Mouse (Mus musculus) heart, embryonic 16.5 days (tissue): ENCODE data around the gene Agpat3. TPM values are rescaled to one million over a fixed set of nuclear protein-coding genes. Genes with fewer than 3 reads are reported as not detected.

ENCODE experiments used
- ATAC-seq: fragments of 200-750 bp; cut with Nextera tagmentation; replicated peaks from 2 replicates; pipeline ENCODE4 v1.8.0; 2017; ENCODE audit warnings: moderate number of reproducible peaks; ENCODE audit not compliant: insufficient read depth, low FRiP score; ENCODE audit errors: extremely low read depth
- H3K27ac ChIP-seq: fragments of 300-500 bp; sonication (generic); 2 replicates; pipeline ENCODE4 v1.5.1; 2014; ENCODE audit warnings: mild to moderate bottlenecking, low read length, control low read depth, moderate library complexity
- H3K27me3 ChIP-seq: fragments of 300-500 bp; sonication (generic); 2 replicates; pipeline ENCODE4 v1.6.1; 2014; ENCODE audit warnings: low read length, mixed read lengths; ENCODE audit not compliant: control insufficient read depth, insufficient read depth
- H3K36me3 ChIP-seq: fragments of 300-500 bp; sonication (generic); 2 replicates; pipeline ENCODE4 v1.6.1; 2014; ENCODE audit not compliant: control insufficient read depth, insufficient read depth
- H3K4me1 ChIP-seq: fragments of 300-500 bp; sonication (generic); 2 replicates; pipeline ENCODE4 v1.6.1; 2014; ENCODE audit warnings: low read length, mixed read lengths; ENCODE audit not compliant: control insufficient read depth, insufficient read depth
- H3K4me2 ChIP-seq: fragments of 300-500 bp; sonication (generic); 2 replicates; pipeline ENCODE4 v1.6.1; 2014; ENCODE audit warnings: low read depth, mild to moderate bottlenecking, control low read depth, low read length
- H3K4me3 ChIP-seq: fragments of 300-500 bp; sonication (generic); 2 replicates; pipeline ENCODE4 v1.5.1; 2014; ENCODE audit warnings: mild to moderate bottlenecking, control low read depth, low read length
- H3K9ac ChIP-seq: fragments of 300-500 bp; sonication (generic); 2 replicates; pipeline ENCODE4 v1.6.1; 2014; ENCODE audit warnings: low read length, control low read depth
- H3K9me3 ChIP-seq: fragments of 300-500 bp; sonication (generic); replicated peaks from 2 replicates; pipeline ENCODE4 v1.6.1; 2016; ENCODE audit warnings: low read length; ENCODE audit not compliant: control insufficient read depth
- WGBS: fragments of 180-500 bp; shearing (Covaris S2); extraction: QIAGEN DNeasy Blood & Tissue Kit; methylation state at CpG from one replicate; pipeline ENCODE4 v1.1.7; 2014; 5-methylcytosine and 5-hydroxymethylcytosine counted together
- polyA plus RNA-seq: library from polyadenylated mRNA; unstranded; fragments of >200 nt; fragmentation: Nextera tagmentation; extraction: Ambion mirVana; gene quantifications from 2 replicates; pipeline ENCODE4 v1.2.1, GENCODE M21; 2015

Agpat3 gene
- polyA plus RNA-seq, 1 experiment from 2014 or later = 56.6 TPM

- 31% methylated on average over 4 of the region's 4 CpGs for whole genome bisulfite sequencing
- Histone ChIP-seq H3K27ac (no peak overlapping the region; the same call in 1 of the 2 replicates), H3K27me3 (no peaks in the 10 kb centered on the region), H3K9ac (no peak overlapping the region), H3K4me2 (no peak overlapping the region; the same call in 1 of the 2 replicates), H3K36me3 (no peaks in the 10 kb centered on the region), H3K9me3 (no peaks in the 10 kb centered on the region), H3K4me1 (peaks cover 5% of the 10 kb centered on the region), H3K4me3 (no peak overlapping the region)
- peak; percentile 67 for ATAC-seq
Measured at GRCm38 (mm10) chr10:78255646-78256059, 96.6 kb downstream of the Agpat3 start.

- Histone ChIP-seq H3K4me1 (peaks cover 12% of the 10 kb centered on the region), H3K27ac (no peak overlapping the region), H3K4me3 (no peak overlapping the region), H3K9me3 (no peaks in the 10 kb centered on the region), H3K9ac (no peak overlapping the region), H3K4me2 (no peak overlapping the region), H3K27me3 (no peaks in the 10 kb centered on the region), H3K36me3 (no peaks in the 10 kb centered on the region)
- WGBS = 58% methylated on average over 3 of the region's 3 CpGs
- ATAC-seq = no peak
Measured at GRCm38 (mm10) chr10:78247206-78247605, 105.1 kb downstream of the Agpat3 start.

GRCm38 (mm10) chr10:78246725-78247124 is 105.6 kb downstream of the Agpat3 start:
- no peak overlapping the region for H3K27ac ChIP-seq
- no peaks in the 10 kb centered on the region for H3K9me3 ChIP-seq
- no peaks in the 10 kb centered on the region for H3K36me3 ChIP-seq
- H3K9ac ChIP-seq = no peak overlapping the region
- whole genome bisulfite sequencing = 82% methylated on average over 4 of the region's 4 CpGs
- no peak overlapping the region for H3K4me3 ChIP-seq
- H3K4me2 ChIP-seq = no peak overlapping the region
- H3K27me3 ChIP-seq = no peaks in the 10 kb centered on the region
- H3K4me1 ChIP-seq = peaks cover 12% of the 10 kb centered on the region
- ATAC-seq = no peak

DNA sequence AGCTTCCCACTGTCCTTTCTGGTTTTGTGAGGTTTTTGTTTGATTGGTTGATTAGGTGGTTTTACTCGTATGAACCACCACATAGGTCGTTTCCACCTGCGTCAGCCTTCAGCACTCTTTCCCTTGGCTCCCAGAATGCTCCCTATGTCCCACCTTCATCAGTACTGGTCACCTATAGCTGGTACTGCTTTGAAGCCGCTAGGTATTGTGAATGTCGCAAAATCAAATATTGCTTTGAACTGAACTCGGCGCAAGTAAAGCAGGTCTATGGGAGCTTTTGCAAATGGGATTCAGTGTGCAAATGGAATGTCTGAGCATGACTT is 107.1 kb downstream of the Agpat3 start:
- Histone ChIP-seq H3K4me3 (peak overlapping the region; percentile 70), H3K27ac (peak overlapping the region; percentile 56), H3K4me1 (peaks cover 12% of the 10 kb centered on the region), H3K9me3 (no peaks in the 10 kb centered on the region), H3K9ac (peak overlapping the region; percentile 80), H3K27me3 (no peaks in the 10 kb centered on the region), H3K36me3 (no peaks in the 10 kb centered on the region), H3K4me2 (peak overlapping the region; percentile 98)
- WGBS = 16% methylated on average over 7 of the region's 7 CpGs
- peak; percentile 8; the same call in 1 of the 2 replicates for ATAC-seq

GRCm38 (mm10) chr10:78244438-78245224 is 107.7 kb downstream of the Agpat3 start, which contains the start of gene Trappc10:
Trappc10 (minus strand) TSS chr10:78244641.
- Histone ChIP-seq H3K4me1 (peaks cover 12% of the 10 kb centered on the region), H3K9ac (peak within 1 kb of the TSS; percentile 80), H3K4me2 (peak within 1 kb of the TSS; percentile 98), H3K4me3 (peak within 1 kb of the TSS; percentile 70), H3K9me3 (no peaks in the 10 kb centered on the region), H3K27ac (peak within 1 kb of the TSS; percentile 56), H3K36me3 (no peaks in the 10 kb centered on the region), H3K27me3 (no peaks in the 10 kb centered on the region)
- peak; percentile 94 for ATAC-seq
- under 1% methylated on average over 69 of the region's 74 CpGs for WGBS

DNA sequence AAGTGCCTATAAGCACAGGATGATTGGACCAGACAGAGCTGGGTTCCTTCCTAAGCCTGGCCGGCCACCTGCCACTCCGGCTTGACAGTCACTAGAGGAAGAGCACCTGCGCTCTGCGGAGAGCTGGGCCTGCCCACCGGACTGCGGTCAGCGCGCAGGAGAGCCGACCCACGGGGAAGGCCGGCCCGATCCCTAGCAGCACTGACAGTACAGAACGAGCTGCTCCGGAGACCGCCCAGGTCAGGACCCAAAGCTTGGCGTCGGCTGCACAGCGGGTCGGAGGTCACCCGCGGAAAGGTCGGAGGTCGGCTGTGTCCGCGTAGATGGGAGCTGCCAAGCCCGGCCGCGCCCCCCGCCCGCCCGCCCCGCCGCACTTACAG is 108.2 kb downstream of the Agpat3 start:
- H3K9ac ChIP-seq = peak overlapping the region; percentile 80
- under 1% methylated on average over 32 of the region's 33 CpGs for WGBS
- peak overlapping the region; percentile 98 for H3K4me2 ChIP-seq
- no peaks in the 10 kb centered on the region for H3K36me3 ChIP-seq
- peak overlapping the region; percentile 30; the same call in 1 of the 2 replicates for H3K27ac ChIP-seq
- peak; percentile 47 for ATAC-seq
- H3K9me3 ChIP-seq = no peaks in the 10 kb centered on the region
- peak overlapping the region; percentile 70 for H3K4me3 ChIP-seq
- no peaks in the 10 kb centered on the region for H3K27me3 ChIP-seq
- H3K4me1 ChIP-seq = peaks cover 12% of the 10 kb centered on the region

DNA sequence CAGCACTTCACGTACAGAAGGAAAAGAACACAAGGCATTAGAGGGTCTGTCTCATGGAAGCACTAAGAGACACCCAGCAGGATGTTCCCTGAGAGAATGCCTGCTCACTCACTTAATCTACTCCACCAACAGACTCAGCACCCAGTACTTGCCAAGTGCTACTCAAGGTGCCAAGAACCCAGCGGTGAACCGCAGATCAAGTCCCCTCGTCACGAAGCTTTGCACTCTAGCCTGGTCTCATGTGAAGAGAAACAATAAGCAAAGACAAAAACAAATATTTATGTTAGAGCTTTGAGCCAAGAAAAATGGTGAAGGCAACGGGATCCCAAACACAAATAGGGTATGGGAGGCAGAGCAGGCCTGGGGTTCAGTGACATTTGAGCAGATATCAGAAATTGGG is 113.4 kb downstream of the Agpat3 start:
- no peak for ATAC-seq

GRCm38 (mm10) chr10:78238297-78238696 is 114.0 kb downstream of the Agpat3 start:
- 91% methylated on average over 5 of the region's 5 CpGs for WGBS
- no peak overlapping the region for H3K4me2 ChIP-seq

More for the DNA sequence above, 113.4 kb downstream of the Agpat3 start:
- no peaks in the 10 kb centered on the region for H3K9me3 ChIP-seq
- no peak overlapping the region for H3K9ac ChIP-seq
- WGBS = 82% methylated on average over 6 of the region's 6 CpGs
- H3K4me3 ChIP-seq = no peak overlapping the region
- no peaks in the 10 kb centered on the region for H3K27me3 ChIP-seq
- no peaks in the 10 kb centered on the region for H3K36me3 ChIP-seq
- peaks cover 11% of the 10 kb centered on the region; the same call in 1 of the 2 replicates for H3K4me1 ChIP-seq
- no peak overlapping the region for H3K27ac ChIP-seq
- no peak overlapping the region for H3K4me2 ChIP-seq

GRCm38 (mm10) chr10:78237809-78238208 is 114.5 kb downstream of the Agpat3 start:
- ATAC-seq = no peak
- Histone ChIP-seq H3K4me3 (no peak overlapping the region), H3K27ac (no peak overlapping the region), H3K4me1 (0 out of 2 replicates have a peak, but pooled peaks cover 3% of the 10 kb centered on the region), H3K36me3 (no peaks in the 10 kb centered on the region), H3K27me3 (no peaks in the 10 kb centered on the region), H3K9me3 (no peaks in the 10 kb centered on the region), H3K9ac (no peak overlapping the region), H3K4me2 (no peak overlapping the region)
- 79% methylated on average over 6 of the region's 6 CpGs for WGBS

More at GRCm38 (mm10) chr10:78238297-78238696, 114.0 kb downstream of the Agpat3 start:
- Histone ChIP-seq H3K9ac (no peak overlapping the region), H3K4me3 (no peak overlapping the region), H3K4me1 (peaks cover 7% of the 10 kb centered on the region; the same call in 1 of the 2 replicates), H3K27ac (no peak overlapping the region), H3K9me3 (no peaks in the 10 kb centered on the region), H3K36me3 (no peaks in the 10 kb centered on the region), H3K27me3 (no peaks in the 10 kb centered on the region)
- no peak for ATAC-seq
